Mouse (Mus musculus): ENCODE results near the gene Gm20388.

The Gm20388 gene

DNA sequence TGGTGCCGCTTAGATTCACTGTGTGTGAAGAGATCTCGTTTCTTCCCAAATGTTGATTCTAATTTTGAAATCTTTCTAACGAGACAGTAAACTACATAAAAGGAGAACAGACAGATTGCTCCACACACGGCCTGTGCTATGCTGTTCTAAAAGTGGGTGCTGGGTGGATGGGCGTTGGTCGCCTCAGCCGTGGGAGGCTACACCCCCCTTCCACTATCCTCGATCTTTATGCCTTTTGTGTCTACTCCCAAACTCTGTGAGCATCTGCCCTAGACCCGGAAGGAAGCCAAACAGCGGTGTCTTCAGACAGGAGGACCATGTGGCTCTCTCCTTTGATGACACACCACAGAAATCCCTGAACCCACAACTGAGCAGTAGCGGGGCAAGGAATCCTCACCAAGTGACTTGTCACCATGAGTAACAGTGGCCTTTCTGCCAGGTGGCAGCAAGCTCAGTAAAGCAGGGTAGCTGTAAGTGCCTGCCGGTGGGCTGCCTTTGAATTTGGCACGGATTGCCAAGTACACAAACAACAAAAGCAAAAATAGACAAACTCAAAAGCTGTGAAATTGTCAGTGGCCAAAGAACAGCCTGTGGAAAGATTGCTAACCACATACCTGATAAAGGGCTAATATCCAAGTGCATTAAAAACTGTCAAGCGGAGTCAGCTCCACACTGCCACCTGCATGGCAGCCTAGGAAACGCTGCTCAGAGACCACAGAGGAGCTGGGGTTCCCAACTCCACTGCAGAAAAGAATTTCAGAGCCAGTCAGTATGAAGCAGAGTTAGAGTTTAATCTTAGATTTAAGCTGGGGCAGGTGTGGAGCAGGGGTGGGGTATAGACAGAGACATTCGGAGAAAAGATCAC is 3858.1 kb downstream of the Gm20388 start:
- peak; percentile 48 for DNase-seq (ENCODE audit: low spot score)

DNA sequence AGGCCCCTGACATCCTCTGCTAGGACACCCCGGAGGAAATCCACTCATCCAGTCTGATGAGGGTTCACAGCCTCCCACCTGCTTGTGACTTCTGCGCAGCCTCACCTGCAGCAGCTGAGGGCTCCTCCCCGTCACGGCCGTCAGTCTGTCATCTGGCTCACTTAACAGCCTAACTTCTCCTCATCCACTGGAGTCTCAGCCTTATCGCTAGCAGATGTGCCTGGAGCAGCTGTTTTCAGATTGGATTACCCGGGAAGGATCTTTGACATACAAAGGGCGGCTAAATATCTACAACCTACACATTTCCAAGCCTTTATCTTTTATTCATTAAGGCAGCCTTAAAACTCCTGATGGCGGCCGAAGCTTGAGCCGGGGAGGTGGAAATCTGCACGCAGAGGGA is 3862.8 kb downstream of the Gm20388 start:
- no peak for DNase-seq (ENCODE audit: low spot score)

DNA sequence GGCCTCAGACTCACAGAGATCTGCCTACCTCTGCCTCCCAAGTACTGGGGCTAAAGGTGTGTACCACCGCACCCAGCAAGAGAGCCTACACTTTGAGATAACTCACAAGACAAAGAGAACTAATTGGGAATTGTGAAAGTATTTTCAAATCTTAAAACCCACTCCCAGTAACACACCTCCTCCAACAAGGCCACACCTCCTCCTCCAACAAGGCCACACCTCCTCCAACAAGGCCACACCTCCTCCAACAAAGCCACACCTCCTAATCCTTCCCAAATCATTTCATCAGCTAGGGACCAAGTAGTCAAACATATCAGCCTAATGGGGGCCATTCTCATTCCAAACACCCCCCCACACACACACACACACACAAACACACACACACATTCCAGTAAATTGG is 3863.8 kb downstream of the Gm20388 start:
- no peak for DNase-seq (ENCODE audit: low spot score)

DNA sequence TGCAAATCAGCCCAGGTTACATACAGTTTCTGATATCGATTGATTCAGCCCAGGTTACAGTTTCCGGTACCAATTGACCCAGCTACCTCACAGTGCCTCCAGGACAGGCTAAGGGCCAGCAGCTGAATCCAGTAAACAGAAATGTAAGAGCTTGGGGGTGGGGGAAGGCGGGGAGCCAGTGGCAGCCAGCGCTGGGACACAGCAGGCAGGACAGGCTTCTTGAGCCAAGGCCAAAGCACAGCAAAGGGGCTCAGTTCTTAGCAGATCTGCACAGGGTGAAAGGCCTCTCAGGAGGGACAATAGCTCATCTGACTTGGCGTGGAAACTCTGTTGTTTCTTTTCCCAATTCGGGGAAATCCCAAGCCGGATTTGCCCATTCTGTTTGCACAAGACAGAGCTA is 3866.7 kb downstream of the Gm20388 start:
- DNase-seq (ENCODE audit: low spot score): no peak

DNA sequence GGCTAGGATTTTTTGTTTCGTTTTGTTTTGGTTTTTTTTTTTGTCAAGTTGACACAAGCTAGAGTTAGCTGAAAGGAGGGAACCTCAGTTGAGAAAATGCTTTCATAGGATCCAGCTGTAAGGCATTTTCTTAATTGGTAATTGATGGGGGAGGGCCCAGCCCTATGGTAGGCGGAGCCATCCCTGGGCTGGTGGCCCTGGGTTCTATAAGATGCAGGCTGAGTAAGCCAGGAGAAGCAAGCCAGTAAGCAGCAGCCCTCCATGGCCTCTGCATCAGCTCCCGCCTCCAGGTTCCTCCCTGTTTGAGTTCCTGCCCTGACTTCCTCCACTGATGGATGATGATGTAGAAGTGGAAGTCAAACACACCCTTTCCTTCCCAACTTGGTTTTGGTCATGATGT is 3869.8 kb downstream of the Gm20388 start:
- DNase-seq (ENCODE audit: low spot score): no peak

DNA sequence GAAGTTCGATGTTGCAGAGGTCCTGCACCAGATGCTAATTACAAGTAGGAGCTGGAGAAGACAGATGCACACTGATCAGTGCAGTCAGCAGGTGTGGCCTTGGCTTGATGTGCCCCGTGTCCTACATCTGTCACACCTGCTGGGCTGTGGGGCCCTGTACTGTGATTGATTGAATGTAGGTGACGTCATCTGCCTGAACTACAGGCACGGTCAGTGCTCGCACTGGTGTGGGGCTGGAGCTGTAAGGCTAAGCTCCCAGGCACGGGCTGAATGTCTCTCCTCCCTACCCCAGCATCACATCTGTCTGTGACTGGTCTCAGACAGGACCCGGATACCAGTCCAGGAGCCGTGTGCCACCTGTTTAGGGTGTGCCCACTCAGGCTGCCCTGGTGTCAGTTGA is 3870.6 kb downstream of the Gm20388 start:
- no peak for DNase-seq (ENCODE audit: low spot score)

DNA sequence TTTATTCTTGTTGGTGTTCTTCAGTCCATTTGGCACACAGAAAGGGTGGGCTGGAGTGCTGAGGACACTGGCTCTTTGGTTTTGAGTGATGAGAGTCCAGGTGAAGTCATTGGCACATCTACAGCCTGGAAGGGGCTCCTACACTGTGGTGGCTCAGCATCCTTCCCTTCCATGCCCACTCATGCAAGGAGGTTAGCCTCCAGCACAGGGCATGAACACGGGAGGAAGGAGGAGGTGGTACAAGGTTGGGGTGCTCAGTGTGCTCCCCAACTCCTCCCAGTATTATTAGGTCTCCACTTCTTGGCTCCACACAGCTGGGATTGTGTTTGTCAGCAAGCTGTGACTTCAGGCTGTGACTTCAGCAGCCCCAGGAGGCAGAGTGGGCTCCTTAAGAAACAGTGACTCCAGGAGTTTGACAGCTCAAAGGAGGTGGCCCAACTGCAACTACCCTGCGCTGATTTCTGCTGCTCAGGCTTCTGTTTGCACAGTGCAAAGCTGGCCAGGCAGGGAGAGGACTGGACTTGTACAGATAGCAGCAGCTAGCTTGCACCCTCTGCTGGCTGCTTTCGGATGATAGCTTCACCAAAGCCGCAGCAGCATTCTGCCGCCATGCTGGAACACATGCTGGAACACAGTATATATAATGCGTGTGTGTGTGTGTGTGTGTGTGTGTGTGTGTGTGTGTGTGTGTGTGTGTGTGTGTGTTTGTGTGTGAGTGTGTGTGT is 3873.0 kb downstream of the Gm20388 start:
- DNase-seq (ENCODE audit: low spot score): peak; percentile 68

DNA sequence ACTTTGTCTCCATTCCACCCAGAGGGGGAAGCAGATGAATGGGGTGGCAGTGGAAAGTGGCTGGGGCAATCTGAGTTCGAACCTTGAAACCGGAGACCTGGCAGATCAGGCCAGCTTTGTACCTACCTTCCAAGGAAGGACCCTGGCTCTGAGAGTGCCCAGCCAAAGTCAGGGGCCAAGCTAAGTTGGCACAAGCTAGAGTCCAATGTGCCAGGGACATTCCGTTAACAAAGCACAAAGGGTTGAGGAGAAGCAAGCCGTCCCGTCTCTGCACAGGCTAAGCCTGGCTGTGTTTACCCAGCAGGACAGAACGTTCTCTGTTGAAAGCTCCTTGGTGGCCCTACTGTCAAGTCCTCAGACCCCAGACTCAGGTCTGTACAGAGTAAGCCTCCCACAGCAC is 3875.5 kb downstream of the Gm20388 start:
- DNase-seq (ENCODE audit: low spot score): no peak

DNA sequence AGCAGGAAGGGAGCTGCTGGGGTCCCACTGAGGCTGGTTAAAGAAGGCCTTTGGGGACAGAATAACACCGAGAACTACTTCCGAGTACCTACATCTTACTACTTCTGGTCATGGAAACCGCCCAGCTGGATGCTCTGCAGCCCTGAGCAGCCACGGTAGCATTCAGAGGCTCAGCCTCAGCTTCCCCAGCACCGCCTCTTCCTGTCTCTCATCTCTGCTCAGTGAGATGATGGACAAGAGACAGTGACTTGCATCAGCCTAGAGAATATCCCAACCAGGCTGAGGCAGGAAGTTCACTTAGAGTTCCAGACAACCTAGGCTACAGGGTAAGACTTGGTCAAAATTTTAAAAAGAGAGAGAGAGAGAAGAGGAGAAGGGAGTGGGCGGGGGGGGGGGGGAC is 3876.0 kb downstream of the Gm20388 start:
- no peak for DNase-seq (ENCODE audit: low spot score)

DNA sequence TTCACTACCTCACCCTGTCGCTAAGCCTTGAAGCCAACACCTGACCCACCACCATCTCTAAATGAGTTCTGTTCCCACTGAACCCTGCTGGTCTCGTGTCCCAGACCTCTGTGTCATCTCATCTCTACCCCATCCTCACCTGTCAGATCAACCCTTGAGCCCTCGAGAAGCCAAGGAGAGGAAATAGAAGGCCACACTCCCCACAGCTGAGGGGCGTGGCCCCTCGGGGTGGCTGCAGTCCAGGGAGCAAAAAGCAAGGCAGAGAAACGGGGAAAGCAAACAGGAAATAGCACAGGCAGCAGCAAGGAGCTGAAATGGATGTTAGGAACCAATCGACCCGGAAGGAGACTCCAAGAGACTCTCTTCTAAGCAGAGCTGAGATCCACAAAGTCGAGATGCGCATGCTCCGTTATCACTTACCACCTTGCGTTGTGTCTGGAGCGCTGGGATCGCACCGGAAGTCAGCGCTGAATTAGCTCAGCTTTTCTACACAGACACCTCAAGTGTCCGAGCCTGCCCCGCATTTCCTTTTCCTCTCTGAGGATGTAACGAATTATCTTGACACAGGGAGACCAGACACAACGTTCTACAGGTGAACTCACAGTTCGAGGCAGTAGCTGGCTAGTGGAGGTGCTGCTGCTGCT is 3876.7 kb downstream of the Gm20388 start:
- DNase-seq (ENCODE audit: low spot score): no peak

DNA sequence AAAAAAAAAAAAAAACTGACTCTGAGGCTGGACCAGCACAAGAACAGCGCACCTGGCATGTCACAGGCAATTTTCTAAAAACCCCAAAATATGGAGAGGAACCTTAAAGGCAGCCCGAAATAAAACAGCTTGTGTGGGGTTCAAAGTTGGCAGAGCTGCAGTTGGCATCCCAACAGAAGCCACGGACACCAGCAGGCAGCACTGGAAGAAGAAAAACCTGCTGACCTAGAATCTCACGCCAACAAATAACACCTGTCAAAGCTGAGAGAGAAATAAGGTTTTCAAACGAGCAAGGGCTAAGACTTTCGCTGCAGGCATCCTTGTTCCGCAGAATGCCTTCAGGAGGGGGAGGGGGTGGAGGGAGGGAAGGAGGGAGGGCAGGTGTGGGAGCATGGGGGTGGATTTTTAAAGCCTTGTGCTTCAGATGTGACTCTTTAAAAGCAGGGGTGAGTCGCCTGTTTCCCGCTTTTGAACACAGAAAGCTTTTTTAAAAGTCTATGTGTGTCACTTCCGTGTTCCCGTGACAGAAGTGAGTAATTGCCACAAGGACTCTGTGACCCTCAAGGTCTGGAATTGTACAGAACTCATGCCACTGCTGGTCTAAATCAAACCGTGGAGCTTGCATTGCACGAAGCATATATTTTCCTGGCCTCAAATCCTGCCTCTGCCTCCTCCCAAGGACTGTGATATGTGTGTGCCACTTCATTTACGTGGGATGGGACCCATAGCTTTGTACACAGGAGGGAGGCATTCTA is 3878.0 kb downstream of the Gm20388 start:
- no peak for DNase-seq (ENCODE audit: low spot score)

DNA sequence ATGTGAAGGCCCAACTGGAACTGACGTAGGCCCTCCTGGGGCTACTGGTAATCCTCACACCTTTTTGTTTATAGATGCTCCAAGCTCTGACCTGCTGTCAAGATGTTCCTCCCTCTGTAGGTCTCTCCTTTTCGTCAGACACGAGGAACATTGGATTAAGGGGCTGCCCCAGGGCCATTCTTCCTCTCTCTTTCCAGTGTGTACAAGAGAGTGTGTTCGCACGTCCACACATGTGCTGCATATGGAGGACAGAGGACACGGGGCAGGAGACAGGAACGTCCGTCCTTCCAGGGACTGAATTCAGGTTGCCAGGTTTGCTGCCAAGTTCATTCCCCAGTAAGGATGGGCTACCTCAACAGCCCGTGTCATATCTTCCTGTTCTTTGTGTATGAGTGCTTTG is 3878.8 kb downstream of the Gm20388 start:
- DNase-seq (ENCODE audit: low spot score): no peak

DNA sequence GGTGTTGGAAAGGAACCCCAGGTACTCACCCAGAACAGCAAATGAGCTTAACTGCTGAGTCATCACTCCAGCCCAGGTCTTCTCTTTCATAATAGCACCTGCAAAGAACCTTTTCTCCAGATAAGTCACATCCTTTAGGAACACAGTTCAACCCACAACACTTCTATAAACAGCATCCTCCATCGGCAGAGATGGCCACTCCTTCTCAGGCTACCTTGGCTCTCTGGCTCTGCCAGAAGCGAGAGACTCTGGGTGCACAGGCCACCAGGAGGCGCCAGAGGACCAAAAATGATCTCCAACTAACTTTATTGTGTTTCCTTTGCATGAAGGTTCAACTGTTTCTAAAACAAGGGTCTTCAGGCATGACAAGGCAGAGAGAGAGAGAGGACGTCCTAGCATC is 3879.3 kb downstream of the Gm20388 start:
- peak; percentile 90 for DNase-seq (ENCODE audit: low spot score)

DNA sequence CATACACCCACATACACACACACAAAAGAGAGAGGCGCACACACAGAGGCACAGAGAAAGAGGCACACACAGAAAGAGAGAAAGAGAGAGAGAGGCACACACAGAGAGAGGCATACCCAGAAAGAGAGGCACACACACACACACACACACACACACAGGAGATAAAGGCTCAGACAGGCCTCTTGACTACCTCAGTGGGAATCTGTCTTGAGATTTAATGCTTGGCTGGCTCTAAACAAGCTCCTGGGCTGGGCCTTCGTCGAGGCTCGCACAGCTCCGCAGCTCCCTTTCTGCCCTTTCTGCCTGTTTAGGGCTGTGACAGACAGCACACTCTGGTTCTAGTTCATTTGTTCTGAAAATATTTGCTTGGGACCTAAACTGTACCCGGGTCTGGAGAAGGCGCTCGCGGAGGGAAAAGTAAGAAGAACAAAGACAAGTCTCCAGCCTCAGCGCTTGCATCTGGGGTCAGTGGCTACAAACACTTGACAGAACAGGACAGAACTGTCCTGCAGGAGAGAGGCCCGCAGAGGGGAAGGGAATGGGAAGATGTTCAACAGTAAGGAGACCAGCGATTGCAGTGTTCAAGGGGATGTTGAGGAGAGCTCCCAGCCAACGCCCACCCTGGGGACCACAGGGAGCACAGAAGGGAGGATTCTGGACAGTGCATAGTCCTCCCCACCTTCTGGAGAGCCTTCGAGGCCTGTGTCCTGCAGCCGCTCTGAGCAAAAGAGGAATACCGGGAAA is 3880.6 kb downstream of the Gm20388 start:
- DNase-seq (ENCODE audit: low spot score): no peak

DNA sequence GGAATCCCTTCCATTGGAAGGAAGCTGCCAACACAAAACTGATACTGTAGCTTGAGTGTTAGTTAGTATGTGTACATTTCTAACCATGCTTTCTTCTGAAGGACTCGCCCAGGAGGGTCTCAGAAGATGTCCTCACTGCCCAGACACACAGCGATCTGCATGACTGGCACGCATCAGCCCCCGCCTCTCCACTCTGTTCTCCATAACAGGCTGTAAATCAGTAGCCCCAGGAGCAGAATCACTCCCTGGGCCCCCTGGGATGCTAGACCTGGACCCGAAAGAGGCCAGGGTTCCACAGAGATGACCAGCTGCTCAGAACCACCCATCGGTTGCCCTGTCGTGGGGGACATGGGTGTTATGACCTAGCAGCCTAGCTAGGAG is 3881.2 kb downstream of the Gm20388 start:
- DNase-seq (ENCODE audit: low spot score): no peak

DNA sequence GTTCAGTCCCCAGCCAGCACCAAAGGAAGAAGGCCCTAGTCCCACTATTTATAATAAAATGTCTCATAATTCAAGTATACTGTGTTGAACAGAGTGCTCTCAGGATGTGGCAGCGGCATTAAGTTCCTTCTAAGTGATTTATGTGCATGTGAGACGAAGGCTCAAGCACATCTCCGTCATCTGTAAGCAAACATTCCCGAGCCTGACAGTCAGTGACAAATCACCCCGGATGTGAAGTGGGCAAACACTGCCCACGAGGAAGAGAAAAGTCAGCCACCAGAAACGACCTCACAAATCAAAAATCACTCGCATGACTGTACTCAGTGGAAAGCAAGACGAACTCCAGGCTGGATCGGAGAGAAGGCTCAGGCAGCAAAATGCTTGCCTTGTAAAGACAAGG is 3883.3 kb downstream of the Gm20388 start:
- no peak for DNase-seq (ENCODE audit: low spot score)

DNA sequence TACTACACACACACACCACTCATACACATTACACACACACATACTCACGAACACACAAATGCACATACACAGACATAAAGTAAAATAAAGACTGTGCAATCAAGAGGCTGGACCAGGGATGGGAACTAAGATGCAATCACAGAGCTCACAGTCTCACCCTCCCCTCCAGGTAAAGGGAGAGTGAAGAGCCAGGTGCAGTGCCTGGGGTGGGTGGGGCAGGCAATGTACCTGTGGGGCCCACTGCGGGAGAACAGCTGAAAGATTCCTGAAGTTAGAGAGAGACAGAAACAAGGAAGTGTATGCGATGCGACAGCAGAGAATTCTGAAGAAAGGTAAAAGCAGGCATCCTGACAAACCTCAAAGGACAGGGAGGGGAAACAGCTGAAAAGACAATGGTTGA is 3884.1 kb downstream of the Gm20388 start:
- DNase-seq (ENCODE audit: low spot score): no peak

DNA sequence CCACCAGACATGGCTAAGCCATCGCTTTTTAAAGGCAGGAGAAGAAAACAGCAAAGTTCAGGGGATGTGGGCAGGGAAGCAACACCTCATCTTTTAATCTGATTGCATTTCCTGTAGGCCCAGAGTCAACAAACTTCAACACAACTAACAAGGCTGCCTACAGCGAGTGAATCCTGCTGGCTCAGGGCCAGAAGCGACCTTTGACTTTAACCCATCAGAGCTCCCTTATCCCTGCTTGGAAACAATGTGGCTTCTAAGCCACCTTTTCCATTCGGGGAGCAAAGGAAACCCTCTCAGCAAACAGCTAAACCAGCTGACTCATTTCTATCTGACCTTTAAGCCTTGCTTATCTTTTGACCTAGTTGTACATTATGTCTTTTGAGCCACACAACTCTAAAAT is 3886.1 kb downstream of the Gm20388 start:
- DNase-seq (ENCODE audit: low spot score): no peak

DNA sequence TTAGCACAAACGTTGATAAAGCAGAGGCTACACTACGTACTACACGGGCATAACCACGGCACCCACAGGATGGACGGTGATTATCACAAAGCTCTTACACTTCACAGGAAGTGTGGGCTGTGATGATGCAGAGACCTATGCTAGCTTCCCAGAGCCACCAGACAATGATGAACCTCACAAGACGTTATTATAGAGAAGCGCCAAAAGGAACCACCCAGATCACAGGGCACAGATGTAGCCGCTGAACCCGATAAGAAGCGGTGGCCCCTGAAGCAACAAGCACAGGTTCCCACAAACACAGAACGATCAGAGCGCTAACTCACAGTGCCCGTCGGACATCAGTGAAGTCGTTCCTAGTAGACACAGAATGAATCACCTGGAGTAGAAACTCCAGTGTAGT is 3887.3 kb downstream of the Gm20388 start:
- no peak for DNase-seq (ENCODE audit: low spot score)

DNA sequence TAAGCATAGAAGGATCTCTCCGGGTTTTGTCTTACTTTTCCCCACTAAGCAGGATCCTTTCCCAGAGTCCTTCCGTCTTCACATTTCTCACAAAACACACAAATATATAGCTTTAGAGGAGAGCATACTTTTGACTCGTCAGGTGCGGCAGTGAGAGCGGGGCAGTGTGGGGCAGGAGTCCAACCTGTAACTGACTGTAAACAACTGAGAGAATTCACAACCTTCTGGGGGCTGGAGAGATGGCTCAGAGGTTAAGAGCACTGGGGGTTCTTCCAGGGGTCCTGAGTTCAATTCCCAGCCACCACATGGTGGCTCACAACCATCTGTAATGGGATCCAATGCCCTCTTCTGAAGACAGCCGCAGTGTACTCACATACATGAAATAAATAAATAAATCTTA is 3888.8 kb downstream of the Gm20388 start:
- DNase-seq (ENCODE audit: low spot score): no peak

DNA sequence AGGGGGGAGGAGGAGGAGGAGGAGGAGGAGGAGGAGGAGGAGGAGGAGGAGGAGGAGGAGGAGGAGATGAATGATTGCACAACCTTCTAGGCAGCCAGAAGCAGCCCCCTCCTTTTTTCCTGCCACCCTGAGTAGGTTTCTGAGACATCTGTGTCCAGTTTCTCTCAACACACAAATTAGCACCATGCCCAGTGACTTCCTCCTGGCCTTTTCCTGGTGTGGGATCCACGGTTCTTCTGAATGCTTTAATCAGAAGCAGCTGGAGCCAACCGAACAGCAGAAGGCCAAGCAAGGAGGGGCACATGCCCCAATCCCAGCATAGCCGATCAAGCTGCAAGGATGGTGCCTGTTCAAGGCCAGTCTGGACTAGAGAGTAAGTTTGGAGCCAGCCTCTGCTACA is 3889.2 kb downstream of the Gm20388 start:
- DNase-seq (ENCODE audit: low spot score): no peak

DNA sequence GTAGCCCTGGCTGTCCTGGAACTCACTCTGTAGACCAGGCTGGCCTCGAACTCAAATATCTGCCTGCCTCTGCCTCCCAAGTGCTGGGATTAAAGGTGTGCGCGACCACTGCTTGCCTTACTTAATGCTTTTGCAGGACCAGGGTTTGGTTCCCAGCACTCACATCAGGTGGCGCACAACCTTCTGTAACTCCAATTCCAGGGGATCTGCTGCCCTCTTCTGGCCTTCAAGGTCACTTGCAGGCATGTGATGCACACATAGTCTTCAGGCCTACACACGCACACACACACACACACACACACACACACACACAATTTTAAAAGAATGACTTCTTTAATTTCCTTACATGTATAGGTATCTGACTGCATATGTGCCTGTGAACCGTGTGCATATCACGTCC is 3890.2 kb downstream of the Gm20388 start:
- no peak for DNase-seq (ENCODE audit: low spot score)

Data from urinary bladder, postnatal 25 days (tissue).